Mouse (Mus musculus) erythroblast, embryonic 14.5 days (primary cell): ENCODE measurements around the gene Ttyh1.

Experiments
- GATA1 ChIP-seq: IDR thresholded peaks from 2 replicates; pipeline ENCODE4 v1.6.1; 2012; ENCODE audit warnings: low read length, inconsistent platforms, mixed read lengths
- TAL1 ChIP-seq: IDR thresholded peaks from 3 replicates; pipeline ENCODE4 v1.6.1; 2012; ENCODE audit warnings: low read length, inconsistent platforms, mixed read lengths

DNA sequence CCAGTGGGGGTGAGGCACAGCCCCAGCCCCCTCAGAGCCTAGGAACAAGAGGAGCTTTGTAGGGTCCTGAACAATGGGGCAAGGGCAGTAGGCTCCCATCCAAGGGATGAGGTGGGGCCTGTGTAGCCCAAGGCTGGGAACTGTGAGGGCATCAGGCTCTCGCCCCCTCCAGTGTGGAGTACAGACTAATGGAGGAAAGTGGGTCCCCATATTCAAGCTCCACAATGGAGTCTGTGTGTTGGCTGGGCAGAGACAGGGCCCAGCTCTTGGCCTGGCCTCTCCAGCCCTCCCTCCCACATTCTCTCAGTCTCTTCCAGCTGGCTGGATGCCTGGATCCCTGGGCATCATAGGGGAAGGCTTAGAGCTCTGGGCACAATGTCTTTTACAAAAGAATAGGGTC is 4.5 kb downstream of the Ttyh1 start:
- TF ChIP-seq GATA1 (no peak), TAL1 (no peak)
